Mouse (Mus musculus) liver, adult (tissue): Measurements from ENCODE around the gene Cckbr.

Experiments
- GATA4 ChIP-seq: IDR thresholded peaks from 2 replicates; pipeline ENCODE4 v1.6.1; 2014; ENCODE audit warnings: mild to moderate bottlenecking, low read length; ENCODE audit not compliant: insufficient replicate concordance

Gene Cckbr

GRCm38 (mm10) chr7:105425424-105426043, at the start of gene Cckbr:
TSS of gene Cckbr (plus strand) at chr7:105425731.
- no peak for TF ChIP-seq GATA4

DNA sequence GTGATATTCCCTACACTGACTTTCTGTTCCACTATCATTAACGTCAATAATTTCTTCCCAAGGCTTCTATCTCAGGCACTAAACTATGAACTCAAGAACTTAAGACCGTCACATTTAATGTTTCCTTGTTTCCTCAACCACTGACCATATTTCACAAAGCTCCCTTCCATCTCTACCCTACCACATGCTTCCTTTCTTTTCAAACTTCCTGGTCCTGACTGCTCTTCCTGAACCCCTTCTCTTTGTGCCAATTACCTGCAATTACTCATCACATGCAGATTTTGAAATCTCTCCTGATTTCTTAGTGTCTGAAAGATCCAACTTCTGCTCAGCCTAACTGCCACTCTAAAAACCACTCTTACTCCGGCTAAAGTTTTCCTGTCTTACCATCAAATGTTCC, 45.2 kb upstream of the Cckbr start:
- no peak for TF ChIP-seq GATA4

DNA sequence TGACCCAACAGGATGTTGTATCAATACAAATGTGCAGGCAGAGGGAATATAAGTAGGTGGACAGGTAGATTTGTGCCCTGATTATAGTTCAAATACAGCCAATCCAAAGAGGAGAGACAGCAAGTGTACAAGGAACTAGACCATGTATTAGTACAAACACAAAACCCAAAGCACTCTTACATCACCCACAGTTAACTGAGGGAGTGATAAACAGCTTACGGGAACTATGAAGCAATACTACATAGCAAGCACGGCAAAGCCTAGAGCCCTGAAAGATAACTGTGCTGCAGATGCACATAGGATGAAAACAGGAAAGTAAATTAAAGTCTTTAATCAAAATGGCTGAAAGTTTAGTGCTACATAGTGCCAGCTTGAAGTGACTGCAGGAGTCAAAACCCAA, 37.8 kb upstream of the Cckbr start:
- no peak for TF ChIP-seq GATA4

GRCm38 (mm10) chr7:105390236-105390635, 35.3 kb upstream of the Cckbr start:
- no peak for TF ChIP-seq GATA4

DNA sequence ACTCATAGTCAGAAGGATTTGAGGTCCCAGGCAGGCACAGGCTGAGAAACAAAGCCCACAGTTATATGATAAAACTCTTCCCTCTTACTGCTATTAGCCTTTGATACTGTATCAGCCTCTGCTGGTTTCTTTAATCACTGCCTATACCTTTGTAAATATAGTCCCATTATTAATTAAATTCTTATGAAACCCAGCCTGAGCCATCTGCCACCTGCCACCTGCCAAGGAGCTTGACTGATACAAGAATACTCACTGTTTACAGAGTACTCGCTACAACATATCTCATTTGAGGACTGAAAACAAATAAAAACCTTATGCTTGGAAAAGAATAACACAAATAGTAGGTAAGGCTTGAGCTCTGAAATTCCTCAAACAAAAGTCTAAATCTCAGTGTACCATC, 30.9 kb upstream of the Cckbr start:
- no peak for TF ChIP-seq GATA4

DNA sequence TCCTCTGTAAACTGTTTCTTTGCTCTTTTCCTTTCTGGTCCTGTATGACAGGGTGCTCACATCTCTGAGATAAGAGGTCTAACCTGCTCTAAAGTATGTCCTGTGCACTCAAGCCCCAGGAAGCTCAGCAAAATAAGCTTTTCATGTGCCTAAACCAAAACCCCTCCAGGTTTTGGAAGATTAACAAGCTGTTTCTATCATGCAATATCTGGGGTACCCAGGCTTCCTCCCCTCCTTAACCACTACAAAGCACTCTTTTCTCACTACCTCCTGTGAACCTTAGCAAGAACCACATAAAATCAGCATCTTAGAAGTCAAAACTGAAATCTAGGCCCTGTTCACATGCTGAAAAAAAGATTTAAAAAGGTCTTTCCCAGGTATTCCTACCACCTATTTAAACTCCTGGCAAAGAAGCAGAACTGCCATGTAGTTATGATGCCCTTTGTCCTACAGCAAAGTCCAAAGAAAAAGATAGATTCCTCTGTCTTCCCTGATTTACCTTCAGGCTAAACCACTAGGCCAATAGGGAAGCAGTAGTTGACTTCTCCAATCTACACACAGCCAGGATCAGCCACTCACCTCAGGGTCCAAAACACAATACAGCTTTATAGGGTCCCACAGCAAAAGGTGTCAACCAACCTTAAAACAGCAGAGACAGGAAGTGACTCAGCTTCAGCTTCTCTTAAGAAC, 30.3 kb upstream of the Cckbr start:
- TF ChIP-seq GATA4 = no peak

DNA sequence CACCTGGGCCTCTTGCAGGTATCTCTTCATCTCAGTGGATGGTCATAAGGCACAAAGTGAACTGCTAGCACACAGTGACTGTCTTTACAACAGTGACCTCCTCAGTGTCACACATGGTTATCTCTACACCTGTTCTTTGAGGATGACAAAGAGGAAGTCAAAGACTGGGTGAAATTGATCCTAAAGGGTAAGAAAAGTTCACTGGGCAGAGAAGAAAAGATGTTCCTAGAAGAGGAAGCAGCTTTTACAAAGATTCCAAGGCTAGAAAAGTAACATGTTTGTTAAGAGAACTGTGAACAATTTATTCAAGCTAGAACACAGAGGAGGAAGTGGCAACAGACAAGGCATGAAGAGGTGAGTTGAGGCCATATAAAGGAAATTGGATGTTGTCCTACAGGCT, 29.4 kb upstream of the Cckbr start:
- no peak for TF ChIP-seq GATA4

DNA sequence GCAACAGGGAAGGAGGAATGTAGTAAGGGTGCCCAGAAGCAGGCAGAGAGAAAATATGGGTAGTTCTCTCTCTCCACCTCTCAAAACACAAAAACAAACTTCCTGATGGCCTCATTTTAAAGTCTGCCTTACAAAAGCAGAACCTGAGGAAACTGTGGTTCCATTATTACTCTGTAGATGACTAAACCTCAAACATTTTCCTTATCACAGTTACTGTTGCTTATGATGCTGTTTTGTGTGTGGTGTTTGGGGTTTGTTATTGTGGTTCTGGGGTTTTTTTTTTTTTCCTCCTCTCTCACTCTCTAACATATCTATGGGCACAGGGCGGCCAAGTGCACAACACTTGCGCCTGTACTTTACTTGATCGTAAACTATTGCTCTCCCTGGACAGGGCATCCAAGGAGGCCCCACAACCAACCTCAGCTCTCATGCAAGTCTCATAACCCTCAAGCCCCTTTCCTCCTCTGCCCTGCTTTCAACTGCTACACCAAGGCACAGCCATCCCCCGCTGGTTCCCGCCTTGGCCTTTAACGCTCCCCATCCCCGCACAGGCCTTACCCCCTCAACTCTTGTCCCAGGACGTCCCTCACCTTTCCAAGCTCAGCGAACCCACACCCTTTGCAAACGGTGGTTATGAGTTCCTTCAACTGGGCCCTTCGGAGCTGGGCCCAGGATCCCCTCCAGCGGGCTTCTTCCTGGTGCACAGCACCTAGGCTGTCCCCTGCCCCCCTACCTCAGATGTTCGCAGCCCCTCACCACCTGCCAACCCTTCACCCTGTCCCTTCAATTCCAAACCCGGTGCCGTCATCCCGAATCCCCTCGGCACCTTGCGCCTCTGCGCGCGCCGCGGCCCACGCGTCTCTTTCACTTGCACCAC, 26.2 kb upstream of the Cckbr start:
- no peak for TF ChIP-seq GATA4

- peak; percentile 55; the same call in 1 of the 2 replicates for TF ChIP-seq GATA4
These were observed 25.5 kb upstream of the Cckbr start, which contains the start of gene Fam160a2 for GRCm38 (mm10) chr7:105399935-105400624. TSS of gene Fam160a2 (minus strand) at chr7:105400054.

DNA sequence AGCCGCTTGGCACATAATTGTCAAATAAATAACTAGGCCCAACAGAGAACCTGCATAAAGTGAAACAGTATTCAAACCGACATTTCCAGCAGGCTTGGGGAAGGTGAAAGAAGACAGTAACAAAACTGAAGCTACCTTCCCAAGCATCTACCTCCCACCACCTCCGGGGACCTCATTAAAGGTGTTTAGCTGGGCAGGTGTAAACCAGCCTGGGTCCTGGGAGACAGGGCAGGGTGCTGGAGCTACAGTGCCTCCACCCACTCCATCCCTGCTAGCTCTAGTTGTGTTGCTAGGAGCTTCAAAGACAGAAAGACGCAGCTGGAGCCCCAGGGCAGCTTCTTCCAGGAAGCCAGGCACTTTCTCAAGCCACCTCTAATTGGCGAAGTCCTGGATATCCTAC, 21.3 kb upstream of the Cckbr start, which contains the start of gene Cnga4:
Gene Cnga4 (plus strand): TSS at position 301 of the 400 bp plus-strand sequence.
- TF ChIP-seq GATA4 = no peak

- TF ChIP-seq GATA4 = no peak
These were observed 19.2 kb upstream of the Cckbr start for GRCm38 (mm10) chr7:105406322-105406721.

GRCm38 (mm10) chr7:105414385-105414784, 11.1 kb upstream of the Cckbr start:
- TF ChIP-seq GATA4 = no peak

DNA sequence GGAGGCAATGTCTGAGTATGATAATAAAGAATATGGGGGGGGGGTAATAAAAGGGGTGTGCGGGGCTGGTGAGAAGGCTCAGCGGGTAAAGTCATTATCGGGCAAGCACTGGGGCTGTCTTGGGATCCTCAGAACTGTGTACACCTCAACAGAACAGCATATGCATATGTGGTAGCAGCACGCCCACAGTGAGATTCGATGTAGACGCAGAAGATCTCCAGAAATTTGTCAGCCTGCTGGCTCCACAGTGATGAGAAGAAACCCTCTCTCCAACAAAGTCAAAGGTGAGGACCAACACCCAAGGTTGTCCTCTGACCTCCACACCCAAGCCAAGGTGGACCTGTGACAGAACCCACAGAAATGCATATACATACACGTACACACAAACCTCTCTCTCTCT, 9.0 kb upstream of the Cckbr start:
- no peak for TF ChIP-seq GATA4

DNA sequence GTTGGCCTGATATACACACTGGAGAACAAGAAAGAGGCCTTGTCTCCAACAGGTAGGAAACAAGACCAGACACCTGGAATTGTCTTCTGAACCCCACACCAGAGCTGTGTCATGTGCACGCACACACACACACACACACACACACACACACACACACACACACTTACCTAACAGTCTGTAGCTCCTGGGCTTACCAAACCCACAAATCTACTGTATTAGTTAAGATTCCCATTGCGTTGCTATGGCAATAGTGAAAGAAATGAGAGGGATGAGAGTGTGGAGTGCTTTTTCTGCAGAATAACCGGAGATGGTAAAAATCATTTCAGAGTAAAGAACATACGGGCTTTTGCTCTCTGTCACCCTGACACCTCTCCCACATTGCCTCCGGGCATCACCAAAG, 7.4 kb upstream of the Cckbr start:
- no peak for TF ChIP-seq GATA4

GRCm38 (mm10) chr7:105420903-105421302, 4.6 kb upstream of the Cckbr start:
- no peak for TF ChIP-seq GATA4
